In genomic region chr4:138137804-138138203, GRCm38 (mm10) we compare ENCODE assay signal across 16 mouse cellular contexts.
"Had no signal": no experiment of that assay in that cellular context is flagged by ENCODE, and none has a peak within 500 bp of the region (broad histone marks: within the 10 kb centered on the region; RNA-seq: fewer than 3 reads in every experiment).

No protein-coding gene starts in this region.

- H3K9ac ChIP-seq: limb, embryonic 13.5 days; liver, embryonic 12.5 days; liver, embryonic 15.5 days; lung, embryonic 15.5 days; midbrain, embryonic 15.5 days had no signal

- ATAC-seq: liver, embryonic 12.5 days; midbrain, embryonic 15.5 days had no signal

- H3K4me3 ChIP-seq: layer of hippocampus, adult 2 months; limb, embryonic 10.5 days; limb, embryonic 13.5 days; liver, embryonic 12.5 days; liver, embryonic 15.5 days; lung, embryonic 15.5 days; megakaryocyte, embryonic 14.5 days; midbrain, embryonic 10.5 days; midbrain, embryonic 15.5 days had no signal

- DNase-seq: kidney, adult 2 months; layer of hippocampus, adult 9-11 months; liver; lung, adult 18-20 months; lung, postnatal 36 days; thymus, postnatal 25 days had no signal

- H3K4me2 ChIP-seq: limb, embryonic 13.5 days; liver, embryonic 12.5 days; liver, embryonic 15.5 days; lung, embryonic 15.5 days; midbrain, embryonic 15.5 days had no signal

- H3K4me1 ChIP-seq: limb, embryonic 10.5 days; liver, embryonic 12.5 days; liver, embryonic 15.5 days; lung, embryonic 15.5 days; midbrain, embryonic 10.5 days had no signal

- H3K27me3 ChIP-seq: limb, embryonic 13.5 days; liver, embryonic 12.5 days; liver, embryonic 15.5 days; lung, embryonic 15.5 days; megakaryocyte, embryonic 14.5 days; midbrain, embryonic 15.5 days had no signal

- H3K27ac ChIP-seq: kidney, postnatal 0 days; layer of hippocampus, adult 2 months; limb, embryonic 10.5 days; limb, embryonic 13.5 days; liver, embryonic 12.5 days; liver, embryonic 15.5 days; lung, embryonic 15.5 days; midbrain, embryonic 10.5 days; midbrain, embryonic 15.5 days had no signal

- H3K36me3 ChIP-seq: midbrain, embryonic 15.5 days had no signal

- H3K9me3 ChIP-seq: limb, embryonic 10.5 days; limb, embryonic 13.5 days; liver, embryonic 12.5 days; liver, embryonic 15.5 days; lung, embryonic 15.5 days; megakaryocyte, embryonic 14.5 days; midbrain, embryonic 10.5 days; midbrain, embryonic 15.5 days had no signal
